Mouse (Mus musculus): ENCODE data around the gene Nav1. TPM values are rescaled to one million over a fixed set of nuclear protein-coding genes. Genes with fewer than 3 reads are reported as not detected.
"Not testable (repeated sequence)": the region's sequence is repeated elsewhere in the genome, so short reads cannot be mapped to it uniquely, and the experiment has no call there.

Gene Nav1
- total RNA-seq, 2 experiments from 2014 or later: 55.4 to 68.4 TPM

GRCm38 (mm10) chr1:135490931-135491666 is 116.0 kb downstream of the Nav1 start:
- no peak for TF ChIP-seq CTCF (IDR thresholded peaks at IDR 0.05)
- Histone ChIP-seq H3K27ac (no peak overlapping the region), H3K4me3 (no peak overlapping the region)
- intact Hi-C loops (cut with DNase I): no loop called here
- no peak for DNase-seq (ENCODE audit: extremely low spot score in 1 of 2, low spot score in 2 of 2)

GRCm38 (mm10) chr1:135488879-135489278 is 118.2 kb downstream of the Nav1 start:
- no peak for TF ChIP-seq CTCF (IDR thresholded peaks at IDR 0.05)
- intact Hi-C loops (cut with DNase I): no loop called here
- no peak overlapping the region for H3K4me3 ChIP-seq
- no peak overlapping the region for H3K27ac ChIP-seq
- no peak for DNase-seq (ENCODE audit: extremely low spot score in 1 of 2, low spot score in 2 of 2)

DNA sequence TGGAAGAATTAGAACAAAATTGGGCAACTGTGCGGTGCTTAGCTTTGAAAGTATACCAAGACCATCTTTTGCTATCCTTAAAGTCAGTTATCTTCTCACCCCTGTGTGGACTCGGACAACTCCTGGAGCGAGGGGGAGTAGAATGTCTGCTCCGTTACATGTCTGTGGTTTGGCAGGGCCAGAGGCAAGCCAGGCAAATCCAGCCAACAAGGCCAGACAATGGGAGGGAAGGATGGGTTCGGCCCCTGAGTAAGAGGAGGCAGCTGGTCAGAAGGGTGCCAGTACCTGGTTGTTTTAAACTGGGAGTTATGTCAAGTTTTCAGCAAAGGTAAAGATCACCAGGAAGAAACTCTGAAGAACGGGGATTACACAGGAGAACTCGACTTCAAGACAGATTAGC is 121.9 kb downstream of the Nav1 start:
- DNase-seq (ENCODE audit: extremely low spot score in 1 of 2, low spot score in 2 of 2): no peak
- intact Hi-C loops (cut with DNase I): no loop called here
- Histone ChIP-seq H3K4me3 (no peak overlapping the region), H3K27ac (no peak overlapping the region)
- TF ChIP-seq CTCF (IDR thresholded peaks at IDR 0.05): no peak

DNA sequence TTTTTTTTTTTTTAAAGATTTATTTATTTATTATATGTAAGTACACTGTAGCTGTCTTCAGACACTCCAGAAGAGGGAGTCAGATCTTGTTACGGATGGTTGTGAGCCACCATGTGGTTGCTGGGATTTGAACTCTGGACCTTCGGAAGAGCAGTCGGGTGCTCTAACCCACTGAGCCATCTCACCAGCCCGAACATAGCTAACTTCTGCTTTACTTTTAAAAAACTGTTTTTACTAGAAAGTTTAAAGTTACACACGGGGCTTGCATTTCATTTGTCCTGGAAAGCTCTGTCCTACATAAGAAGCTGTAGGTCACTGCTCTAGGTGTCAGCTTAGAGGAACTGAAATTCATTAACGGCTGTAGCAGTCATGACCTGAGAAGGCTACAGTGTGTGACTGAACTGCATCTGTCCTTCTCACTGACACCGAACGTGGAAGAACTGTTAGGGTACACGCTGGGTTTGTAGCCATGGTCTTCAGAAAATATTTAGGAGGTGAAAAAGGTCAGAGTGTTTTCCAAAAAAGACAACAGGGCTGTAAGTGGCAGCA is 122.5 kb downstream of the Nav1 start:
- DNase-seq (ENCODE audit: extremely low spot score in 1 of 2, low spot score in 2 of 2); H3K27ac ChIP-seq; H3K4me3 ChIP-seq; intact Hi-C loops (cut with DNase I): not testable (repeated sequence)

DNA sequence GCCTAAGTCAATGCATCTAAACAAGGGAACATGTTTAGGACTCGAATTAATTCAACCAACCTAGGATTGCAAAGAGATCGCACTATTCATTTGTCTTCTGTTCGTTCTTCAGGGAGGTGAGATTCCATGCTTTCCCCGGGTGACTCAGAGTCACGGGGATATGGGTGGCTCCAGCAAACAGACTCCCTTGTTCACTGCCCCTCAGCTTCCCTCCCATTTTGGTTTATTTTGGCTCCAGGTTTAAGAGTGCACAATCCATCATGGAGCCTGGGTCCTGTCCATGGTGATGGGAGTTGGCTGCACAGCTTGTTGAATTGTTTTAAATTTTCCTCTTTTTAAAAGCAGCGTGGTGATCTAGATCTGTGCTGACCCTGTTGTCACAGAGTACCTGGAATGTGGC is 123.1 kb downstream of the Nav1 start:
- TF ChIP-seq CTCF (IDR thresholded peaks at IDR 0.05): no peak
- no peak overlapping the region for H3K27ac ChIP-seq
- no peak for DNase-seq (ENCODE audit: extremely low spot score in 1 of 2, low spot score in 2 of 2)
- H3K4me3 ChIP-seq: no peak overlapping the region
- intact Hi-C loops (cut with DNase I): no loop called here

DNA sequence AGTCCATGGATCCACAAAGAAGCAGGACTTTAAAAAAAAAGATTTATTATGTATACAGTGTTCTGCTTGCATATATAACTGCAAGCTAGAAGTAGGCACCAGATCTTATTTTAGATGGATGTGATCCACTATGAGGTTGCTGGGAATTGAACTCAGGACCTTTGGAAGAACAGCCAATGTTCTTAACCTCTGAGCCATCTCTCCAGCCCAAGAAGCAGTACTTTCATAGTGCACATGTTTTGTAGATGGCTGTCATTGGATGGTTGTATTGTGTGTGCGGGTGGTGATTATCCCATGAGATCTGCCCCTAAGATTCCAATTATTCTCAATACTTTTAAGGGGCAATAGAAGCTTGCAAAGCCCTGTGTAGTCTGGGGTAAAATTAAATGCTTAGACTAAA is 124.4 kb downstream of the Nav1 start:
- no peak for TF ChIP-seq CTCF (IDR thresholded peaks at IDR 0.05)
- intact Hi-C loops (cut with DNase I): no loop called here
- no peak for DNase-seq (ENCODE audit: extremely low spot score in 1 of 2, low spot score in 2 of 2)
- H3K4me3 ChIP-seq: no peak overlapping the region
- H3K27ac ChIP-seq: no peak overlapping the region

- H3K27ac ChIP-seq: no peak overlapping the region
- no peak for DNase-seq (ENCODE audit: extremely low spot score in 1 of 2, low spot score in 2 of 2)
- no peak for TF ChIP-seq CTCF (IDR thresholded peaks at IDR 0.05)
- intact Hi-C loops (cut with DNase I): no loop called here
- no peak overlapping the region for H3K4me3 ChIP-seq
These were observed 125.4 kb downstream of the Nav1 start for GRCm38 (mm10) chr1:135481656-135482055.

GRCm38 (mm10) chr1:135480815-135481214 is 126.3 kb downstream of the Nav1 start:
- no peak; the same call in 1 of the 2 replicates for TF ChIP-seq CTCF (IDR thresholded peaks at IDR 0.05)
- intact Hi-C loops (cut with DNase I): no loop called here
- no peak overlapping the region for H3K4me3 ChIP-seq
- no peak for DNase-seq (ENCODE audit: extremely low spot score in 1 of 2, low spot score in 2 of 2)
- H3K27ac ChIP-seq: no peak overlapping the region

GRCm38 (mm10) chr1:135475571-135475895 is 131.6 kb downstream of the Nav1 start:
- H3K4me3 ChIP-seq: no peak overlapping the region
- DNase-seq (ENCODE audit: extremely low spot score in 1 of 2, low spot score in 2 of 2): no peak
- TF ChIP-seq CTCF (IDR thresholded peaks at IDR 0.05): no peak
- intact Hi-C loops (cut with DNase I): loop anchor here (5.0 kb wide), 1 partner anchor 67 kb away; no protein-coding TSS in a partner anchor
- no peak overlapping the region for H3K27ac ChIP-seq

- Histone ChIP-seq H3K4me3 (no peak overlapping the region), H3K27ac (no peak overlapping the region)
- no peak for TF ChIP-seq CTCF (IDR thresholded peaks at IDR 0.05)
- intact Hi-C loops (cut with DNase I): loop anchor here (5.0 kb wide), 1 partner anchor 67 kb away; no protein-coding TSS in a partner anchor
- DNase-seq (ENCODE audit: extremely low spot score in 1 of 2, low spot score in 2 of 2): no peak
These were observed 132.1 kb downstream of the Nav1 start for GRCm38 (mm10) chr1:135474861-135475570.

DNA sequence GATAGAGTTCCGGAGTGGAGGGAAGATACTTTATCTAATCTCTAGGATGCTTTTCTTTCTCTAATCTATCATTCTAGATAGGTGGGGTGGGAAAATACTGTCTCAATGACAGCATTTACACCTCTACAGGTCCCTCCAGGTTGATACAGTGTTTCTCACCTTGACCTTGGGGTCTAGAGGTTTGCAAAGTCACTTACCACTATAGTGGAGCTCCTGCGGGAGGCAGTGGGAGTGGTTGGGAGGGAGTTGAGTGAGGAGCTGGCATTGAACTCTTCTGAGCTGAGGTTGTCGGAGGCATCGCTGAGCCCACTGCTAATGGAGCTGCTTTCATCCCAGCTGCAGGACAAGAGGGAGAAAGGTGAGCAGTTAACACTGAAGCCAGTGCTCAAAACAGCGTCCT is 134.6 kb downstream of the Nav1 start:
- intact Hi-C loops (cut with DNase I): no loop called here

GRCm38 (mm10) chr1:135471742-135472141 is 135.4 kb downstream of the Nav1 start:
- Histone ChIP-seq H3K4me3 (no peak overlapping the region), H3K27ac (no peak overlapping the region)
- no peak for TF ChIP-seq CTCF (IDR thresholded peaks at IDR 0.05)
- intact Hi-C loops (cut with DNase I): no loop called here
- DNase-seq (ENCODE audit: extremely low spot score in 1 of 2, low spot score in 2 of 2): no peak

More for the DNA sequence above, 134.6 kb downstream of the Nav1 start:
- no peak for TF ChIP-seq CTCF (IDR thresholded peaks at IDR 0.05)
- DNase-seq (ENCODE audit: extremely low spot score in 1 of 2, low spot score in 2 of 2): no peak
- Histone ChIP-seq H3K27ac (no peak overlapping the region), H3K4me3 (no peak overlapping the region)

Data from left cerebral cortex, adult 2 months (tissue).